Mouse (Mus musculus): ENCODE data around the gene Ctps.

- TF ChIP-seq POLR2A (IDR thresholded peaks at IDR 0.05; ENCODE audit: borderline replicate concordance, low read depth, low read length): no peak
- TF ChIP-seq CTCF (IDR thresholded peaks at IDR 0.05; ENCODE audit: low read depth, low read length): no peak
These were observed 13.5 kb downstream of the Ctps start for GRCm38 (mm10) chr4:120556592-120556991.

Measured in bone marrow macrophage, adult 2 months (primary cell).